Mouse (Mus musculus) lung, postnatal 0 days (tissue): Measurements from ENCODE around the gene Kmt2c.

ENCODE experiments used
- CTCF ChIP-seq: IDR thresholded peaks from 2 replicates; pipeline ENCODE4 v1.5.1; 2016; ENCODE audit warnings: antibody characterized with exemption, mild to moderate bottlenecking
- EP300 ChIP-seq: IDR thresholded peaks from 2 replicates; pipeline ENCODE4 v1.6.1; 2016; ENCODE audit warnings: antibody characterized with exemption, mild to moderate bottlenecking, control low read depth

GRCm38 (mm10) chr5:25252423-25252822, 246.2 kb downstream of the Kmt2c start:
- no peak for TF ChIP-seq CTCF
- peak; percentile 30; the same call in 1 of the 2 replicates for TF ChIP-seq EP300
